In the genomic region with DNA sequence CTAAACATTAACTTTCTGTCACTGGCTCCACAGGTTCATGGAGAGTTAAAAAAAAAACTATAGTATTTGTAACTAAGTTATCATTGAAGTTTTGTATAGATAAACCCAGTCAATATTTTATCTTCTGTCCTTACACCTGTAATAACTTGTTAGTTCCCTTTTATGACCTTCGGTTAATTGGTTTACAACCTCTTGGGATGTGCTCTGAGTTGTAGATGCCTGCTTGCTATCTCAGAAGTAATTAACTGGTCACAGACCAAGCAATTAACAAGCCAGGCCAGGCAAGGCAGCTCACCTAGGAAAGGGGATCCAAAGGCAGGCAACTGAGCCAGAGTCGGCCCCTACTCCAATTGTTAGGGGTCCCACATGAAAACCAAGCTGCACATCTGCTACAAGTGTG, we compare ENCODE assay signal across 30 mouse cellular contexts. TPM values are rescaled to one million over a fixed set of nuclear protein-coding genes. Genes with fewer than 3 reads are reported as not detected.
"Had no signal": no experiment of that assay in that cellular context is flagged by ENCODE, and none has a peak within 500 bp of the region (broad histone marks: within the 10 kb centered on the region; RNA-seq: fewer than 3 reads in every experiment).

No protein-coding gene starts in this region.

- ATAC-seq: forebrain, postnatal 0 days; inflammation-experienced regulatory T-cells, adult 6 months had no signal

- H3K27ac ChIP-seq: heart, adult 2 months; heart, embryonic 13.5 days; heart, embryonic 15.5 days; hindbrain, embryonic 13.5 days; hindbrain, embryonic 15.5 days; kidney, postnatal 0 days; layer of hippocampus, adult 2 months; left cerebral cortex, adult 2 months; limb, embryonic 10.5 days; limb, embryonic 12.5 days; liver, embryonic 13.5 days had no signal

- H3K9ac ChIP-seq: forebrain, postnatal 0 days; heart, embryonic 13.5 days; heart, embryonic 15.5 days; hindbrain, embryonic 13.5 days; hindbrain, embryonic 15.5 days; limb, embryonic 12.5 days; liver, embryonic 13.5 days had no signal

- H3K4me1 ChIP-seq: heart, embryonic 13.5 days; heart, embryonic 15.5 days; hindbrain, embryonic 13.5 days; hindbrain, embryonic 15.5 days; limb, embryonic 10.5 days; limb, embryonic 12.5 days; liver, embryonic 13.5 days had no signal

- H3K9me3 ChIP-seq: heart, embryonic 15.5 days; hindbrain, embryonic 15.5 days had no signal

- H3K27me3 ChIP-seq: heart, embryonic 15.5 days; hindbrain, embryonic 13.5 days; hindbrain, embryonic 15.5 days; limb, embryonic 12.5 days; liver, embryonic 13.5 days had no signal

- H3K4me3 ChIP-seq: heart, adult 2 months; heart, embryonic 13.5 days; heart, embryonic 15.5 days; hindbrain, embryonic 13.5 days; hindbrain, embryonic 15.5 days; layer of hippocampus, adult 2 months; left cerebral cortex, adult 2 months; limb, embryonic 10.5 days; limb, embryonic 12.5 days; liver, embryonic 13.5 days had no signal

- DNase-seq: forebrain, postnatal 0 days; gastrocnemius, postnatal 14 days; gastrocnemius, postnatal 36 days; heart, adult 11 months; heart, adult 2 months; heart, postnatal 14 days; heart, postnatal 36 days; kidney, adult 18-20 months; kidney, adult 8-10 months; kidney, postnatal 14 days; kidney, postnatal 36 days; liver; liver, embryonic 13.5 days had no signal

- H3K4me2 ChIP-seq: heart, embryonic 11.5 days; heart, embryonic 13.5 days; heart, embryonic 15.5 days; hindbrain, embryonic 13.5 days; hindbrain, embryonic 15.5 days; limb, embryonic 12.5 days; liver, embryonic 11.5 days; liver, embryonic 13.5 days had no signal

- H3K36me3 ChIP-seq: heart, embryonic 13.5 days; heart, embryonic 15.5 days; hindbrain, embryonic 13.5 days; hindbrain, embryonic 15.5 days; limb, embryonic 10.5 days; limb, embryonic 12.5 days; liver, embryonic 13.5 days had no signal

RNA-seq across cellular contexts. Expression of a gene that starts 12.9 kb away (rescaled TPM):
- polyA plus RNA-seq: forebrain, postnatal 0 days; gonadal fat pad, adult 2 months; heart, embryonic 11.5 days; heart, embryonic 13.5 days; heart, embryonic 15.5 days; heart, postnatal 0 days; hindbrain, embryonic 11.5 days; hindbrain, embryonic 13.5 days; hindbrain, embryonic 15.5 days; inflammation-experienced regulatory T-cells, adult 6 months; kidney, embryonic 14.5 days; kidney, postnatal 0 days; limb, embryonic 10.5 days; limb, embryonic 12.5 days; limb, embryonic 14.5 days; liver, embryonic 11.5 days; liver, embryonic 13.5 days had no signal

RNA-seq across cellular contexts. Expression of a gene that starts 33.0 kb away (rescaled TPM):
- polyA plus RNA-seq: forebrain, postnatal 0 days; gonadal fat pad, adult 2 months; heart, adult 2 months; heart, embryonic 11.5 days; heart, embryonic 13.5 days; heart, embryonic 15.5 days; heart, postnatal 0 days; hindbrain, embryonic 11.5 days; hindbrain, embryonic 13.5 days; hindbrain, embryonic 15.5 days; inflammation-experienced regulatory T-cells, adult 6 months; kidney, embryonic 14.5 days; kidney, postnatal 0 days; limb, embryonic 10.5 days; limb, embryonic 12.5 days; limb, embryonic 14.5 days; liver, embryonic 11.5 days; liver, embryonic 13.5 days had no signal
